32 mouse cellular contexts compared by ENCODE assay signal in genomic region chr14:24260391-24260790, GRCm38 (mm10). TPM values are rescaled to one million over a fixed set of nuclear protein-coding genes. Genes with fewer than 3 reads are reported as not detected.
DNase-seq lines count a peak whose midpoint lies in the region; ATAC-seq lines count a peak whose summit lies in the region.
"Had no signal": no experiment of that assay in that cellular context is flagged by ENCODE, and none has a peak within 500 bp of the region (broad histone marks: within the 10 kb centered on the region; RNA-seq: fewer than 3 reads in every experiment).

No protein-coding gene starts in this region.

- no peaks in the 10 kb centered on the region for H3K36me3 ChIP-seq in embryonic facial prominence, embryonic 10.5 days (replicated peaks)
- no peaks in the 10 kb centered on the region for H3K36me3 ChIP-seq in limb, embryonic 12.5 days
- H3K36me3 ChIP-seq: heart, embryonic 10.5 days; heart, embryonic 13.5 days had no signal

- peak overlapping the region; percentile 45 for H3K27ac ChIP-seq in embryonic facial prominence, embryonic 10.5 days (replicated peaks)
- H3K27ac ChIP-seq in limb, embryonic 12.5 days: 0 out of 2 replicates have a peak overlapping the region, but pooled peaks have one; percentile 8
- H3K27ac ChIP-seq: heart, adult 2 months; heart, embryonic 10.5 days; heart, embryonic 13.5 days; hindbrain, embryonic 14.5 days; hindbrain, postnatal 0 days had no signal

- H3K4me1 ChIP-seq in embryonic facial prominence, embryonic 10.5 days: peaks cover 51% of the 10 kb centered on the region
- H3K4me1 ChIP-seq in limb, embryonic 12.5 days (replicated peaks): peaks cover 61% of the 10 kb centered on the region
- H3K4me1 ChIP-seq: heart, embryonic 10.5 days had no signal

- H3K27me3 ChIP-seq in embryonic facial prominence, embryonic 10.5 days (replicated peaks; ENCODE audit: low read depth, poor library complexity, severe bottlenecking): no peaks in the 10 kb centered on the region
- H3K27me3 ChIP-seq in limb, embryonic 12.5 days: no peaks in the 10 kb centered on the region
- H3K27me3 ChIP-seq: heart, embryonic 13.5 days had no signal

- no peak for ATAC-seq in limb, embryonic 12.5 days (ENCODE audit: insufficient number of reproducible peaks, insufficient read depth, low FRiP score, low TSS enrichment, low read depth)
- no peak for ATAC-seq in megakaryocyte, adult 5-6 weeks (ENCODE audit: poor library complexity, severe bottlenecking)
- ATAC-seq: activated CD4-positive, CD25-positive, alpha-beta regulatory T cell, adult 4 months; forebrain, embryonic 14.5 days; forebrain, postnatal 0 days; hindbrain, postnatal 0 days had no signal

- no peaks in the 10 kb centered on the region for H3K9me3 ChIP-seq in embryonic facial prominence, embryonic 10.5 days
- H3K9me3 ChIP-seq in limb, embryonic 12.5 days: no peaks in the 10 kb centered on the region
- H3K9me3 ChIP-seq: heart, embryonic 10.5 days; heart, embryonic 13.5 days had no signal

- H3K9ac ChIP-seq in limb, embryonic 12.5 days (replicated peaks): no peak overlapping the region
- H3K9ac ChIP-seq: forebrain, postnatal 0 days; heart, embryonic 13.5 days; hindbrain, embryonic 14.5 days had no signal

- no peak overlapping the region for H3K4me2 ChIP-seq in limb, embryonic 12.5 days
- H3K4me2 ChIP-seq: heart, embryonic 13.5 days; hindbrain, embryonic 14.5 days had no signal

- peak; percentile 53 to 65 for DNase-seq in lung, adult 18-20 months
- no peak for DNase-seq in lung, postnatal 4 days
- no peak for DNase-seq in embryonic facial prominence, embryonic 10.5 days (ENCODE audit: low spot score)
- DNase-seq in lung, postnatal 14 days: peak; percentile 10
- DNase-seq in embryo, embryonic 9.5 days (ENCODE audit: extremely low spot score): no peak
- DNase-seq in kidney, postnatal 14 days: no peak
- DNase-seq: adrenal gland, adult 8-10 months; adrenal gland, postnatal 25 days; cerebellum, adult 11-12 months; cerebellum, adult 8-10 months; cerebellum, postnatal 10 days; cerebellum, postnatal 36 days; forebrain, postnatal 0 days; gastrocnemius, postnatal 36 days; heart, adult 2 months; heart, postnatal 14 days; heart, postnatal 4 days had no signal

- WGBS in embryonic facial prominence, embryonic 10.5 days: 78% methylated on average over 4 of the region's 4 CpGs
- 80% methylated on average over 4 of the region's 4 CpGs for WGBS in limb, embryonic 12.5 days

- no peak overlapping the region for H3K4me3 ChIP-seq in embryonic facial prominence, embryonic 10.5 days
- no peak overlapping the region for H3K4me3 ChIP-seq in limb, embryonic 12.5 days (replicated peaks)
- H3K4me3 ChIP-seq: heart, adult 2 months; heart, embryonic 10.5 days; heart, embryonic 13.5 days had no signal

RNA-seq across cellular contexts. Expression of gene Dlg5, which starts 14.7 kb away (rescaled TPM):
- polyA plus RNA-seq in embryonic facial prominence, embryonic 10.5 days (2016; fragmentation: Nextera tagmentation; extraction: Ambion mirVana): 21.1 and 23.5 TPM in 2 replicates
- 31.2 and 34.8 TPM in 2 replicates for polyA plus RNA-seq in limb, embryonic 12.5 days (2016; fragmentation: Nextera tagmentation; extraction: Ambion mirVana)
- total RNA-seq in megakaryocyte, adult 5-6 weeks (2015): 0.16 TPM in 1 of 2 replicates, not detected in the other
- total RNA-seq in megakaryocyte, adult 5-6 weeks (2017): 0.04 and 1.5 TPM in 2 replicates
- total RNA-seq: granulocyte monocyte progenitor cell, adult 5-6 weeks had no signal

RNA-seq across cellular contexts. Expression of gene E330034G19Rik, which starts 32.6 kb away (rescaled TPM):
- not detected in 2 replicates for polyA plus RNA-seq in embryonic facial prominence, embryonic 10.5 days (2016; fragmentation: Nextera tagmentation; extraction: Ambion mirVana)
- polyA plus RNA-seq in limb, embryonic 12.5 days (2016; fragmentation: Nextera tagmentation; extraction: Ambion mirVana): not detected in 2 replicates
- total RNA-seq in megakaryocyte, adult 5-6 weeks (2015): not detected in 2 replicates
- not detected in 2 replicates for total RNA-seq in megakaryocyte, adult 5-6 weeks (2017)
- total RNA-seq: adrenal gland, adult 8-10 months; adrenal gland, postnatal 25 days; ES-E14; forebrain, postnatal 0 days; gastrocnemius, adult 8-10 months; gastrocnemius, postnatal 36 days; granulocyte monocyte progenitor cell, adult 5-6 weeks; heart, adult 2 months; heart, postnatal 14 days; heart, postnatal 4 days; hindbrain, postnatal 0 days had no signal
- polyA plus RNA-seq: activated CD4-positive, CD25-positive, alpha-beta regulatory T cell, adult 4 months; embryonic facial prominence, embryonic 14.5 days; forebrain, embryonic 11.5 days; forebrain, embryonic 14.5 days; heart, adult 2 months; heart, embryonic 10.5 days; heart, embryonic 13.5 days; heart, embryonic 16.5 days; hindbrain, embryonic 11.5 days; hindbrain, embryonic 14.5 days had no signal

Comparison
In these comparisons a context has a peak if more than half of its experiments do, and no peak if none do; other contexts are left out.
1. DNase-seq: peak in lung, adult 18-20 months (2 of 2) and lung, postnatal 14 days (single experiment); none in lung, postnatal 4 days (0 of 2), embryonic facial prominence, embryonic 10.5 days (single experiment), embryo, embryonic 9.5 days (single experiment) and kidney, postnatal 14 days (single experiment).